Mouse (Mus musculus) lung, postnatal 0 days (tissue): ENCODE measurements around the gene Msi2.

Source experiments
- CTCF ChIP-seq: IDR thresholded peaks from 2 replicates; pipeline ENCODE4 v1.5.1; 2016; ENCODE audit warnings: antibody characterized with exemption, mild to moderate bottlenecking
- EP300 ChIP-seq: IDR thresholded peaks from 2 replicates; pipeline ENCODE4 v1.6.1; 2016; ENCODE audit warnings: antibody characterized with exemption, mild to moderate bottlenecking, control low read depth

- TF ChIP-seq EP300 = no peak
- TF ChIP-seq CTCF = no peak
Observed at GRCm38 (mm10) chr11:88402290-88402689, 316.0 kb downstream of the Msi2 start.
